Mouse (Mus musculus): Measurements from ENCODE around the gene Dusp3. TPM values are rescaled to one million over a fixed set of nuclear protein-coding genes. Genes with fewer than 3 reads are reported as not detected.

Dusp3 gene
- polyA plus RNA-seq, 1 experiment, result 19.7 TPM

DNA sequence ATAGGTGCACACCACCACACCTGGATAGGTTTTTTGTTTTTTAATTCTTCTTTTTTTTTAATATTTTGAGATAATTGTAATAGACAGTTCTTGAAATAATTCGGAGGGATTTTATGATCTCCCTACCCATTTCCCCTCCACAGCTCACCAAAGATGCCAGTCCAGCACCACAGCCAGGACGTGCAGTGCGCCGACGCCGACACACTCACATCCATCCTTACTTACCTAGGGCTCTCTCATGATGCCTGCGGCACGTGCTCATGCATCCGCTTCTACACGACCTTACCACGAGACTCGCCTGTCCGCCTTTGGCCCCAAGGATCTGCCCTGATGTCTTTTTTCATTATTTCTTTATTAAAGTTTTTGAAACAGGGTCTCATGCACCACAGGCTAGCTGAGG lies 17.0 kb downstream of the Dusp3 start:
- Histone ChIP-seq H3K27ac (ENCODE audit: control insufficient read depth, insufficient read depth, low read length) (no peak overlapping the region), H3K36me3 (ENCODE audit: control insufficient read depth, insufficient read depth, low read length) (no peaks in the 10 kb centered on the region), H3K27me3 (ENCODE audit: control insufficient read depth, insufficient read depth, low read length) (no peaks in the 10 kb centered on the region; the same call in 1 of the 2 replicates), H3K4me1 (replicated peaks; ENCODE audit: control insufficient read depth, insufficient read depth, low read length) (no peaks in the 10 kb centered on the region), H3K4me3 (ENCODE audit: control insufficient read depth, insufficient read depth, low read length) (no peak overlapping the region)
- 88% methylated on average over 13 of the region's 13 CpGs for WGBS
- DNase-seq, result no peak
- no peak for TF ChIP-seq POLR2A (IDR thresholded peaks at IDR 0.05; ENCODE audit: control insufficient read depth, extremely low read depth, insufficient read depth, low read length, poor library complexity)
- TF ChIP-seq CTCF (IDR thresholded peaks at IDR 0.05; ENCODE audit: borderline replicate concordance, control insufficient read depth, extremely low read depth, insufficient read depth, low read length, poor library complexity), result no peak

DNA sequence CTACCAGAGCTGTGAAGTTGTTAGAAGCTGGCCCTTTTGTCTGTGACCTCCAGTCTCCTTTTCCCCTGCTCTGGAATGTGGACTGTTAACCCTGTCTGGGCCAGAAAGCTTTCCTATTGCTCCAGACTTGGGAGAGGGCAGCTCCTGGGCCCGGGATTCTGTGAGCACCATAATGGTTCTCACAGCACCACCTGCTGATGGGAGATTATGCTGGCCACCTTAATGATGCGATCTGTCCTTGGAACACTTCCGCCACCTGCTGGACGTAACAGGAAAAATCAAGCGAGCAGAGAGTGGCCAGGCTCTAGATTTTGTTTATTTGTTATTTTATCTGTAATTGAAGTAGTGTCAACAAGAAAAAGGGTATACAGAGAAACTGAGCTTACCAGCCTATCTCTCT lies 18.0 kb downstream of the Dusp3 start:
- Histone ChIP-seq H3K36me3 (ENCODE audit: control insufficient read depth, insufficient read depth, low read length) (no peaks in the 10 kb centered on the region), H3K4me3 (ENCODE audit: control insufficient read depth, insufficient read depth, low read length) (no peak overlapping the region), H3K27ac (ENCODE audit: control insufficient read depth, insufficient read depth, low read length) (no peak overlapping the region), H3K4me1 (replicated peaks; ENCODE audit: control insufficient read depth, insufficient read depth, low read length) (no peaks in the 10 kb centered on the region), H3K27me3 (ENCODE audit: control insufficient read depth, insufficient read depth, low read length) (no peaks in the 10 kb centered on the region; the same call in 1 of the 2 replicates)
- WGBS, result 0% methylated on average over 5 of the region's 5 CpGs
- peak; percentile 59 for DNase-seq
- TF ChIP-seq CTCF (IDR thresholded peaks at IDR 0.05; ENCODE audit: borderline replicate concordance, control insufficient read depth, extremely low read depth, insufficient read depth, low read length, poor library complexity), result peak; percentile 38; the same call in 1 of the 2 replicates
- no peak for TF ChIP-seq POLR2A (IDR thresholded peaks at IDR 0.05; ENCODE audit: control insufficient read depth, extremely low read depth, insufficient read depth, low read length, poor library complexity)

DNA sequence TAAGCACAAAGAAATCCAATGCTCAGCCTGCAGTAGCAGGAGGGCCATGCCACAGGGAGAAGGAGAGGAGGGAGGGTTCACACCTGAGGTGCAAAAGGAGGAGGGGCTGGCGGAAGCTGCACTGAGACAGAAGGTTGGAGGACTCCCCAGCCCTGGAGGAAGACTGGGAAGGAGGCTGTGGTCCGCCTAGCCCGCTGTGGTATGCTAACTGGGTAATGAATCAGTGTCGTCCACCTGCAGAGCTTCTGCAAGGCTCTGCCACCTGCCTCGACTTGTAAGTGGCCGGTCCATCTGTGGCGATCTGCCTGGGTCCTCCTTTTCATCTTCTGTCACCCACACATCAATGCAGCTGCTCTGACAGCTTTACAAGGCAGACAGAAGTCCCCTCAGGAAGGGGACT lies 18.5 kb downstream of the Dusp3 start:
- Histone ChIP-seq H3K36me3 (ENCODE audit: control insufficient read depth, insufficient read depth, low read length) (no peaks in the 10 kb centered on the region), H3K4me1 (replicated peaks; ENCODE audit: control insufficient read depth, insufficient read depth, low read length) (no peaks in the 10 kb centered on the region), H3K4me3 (ENCODE audit: control insufficient read depth, insufficient read depth, low read length) (no peak overlapping the region), H3K27ac (ENCODE audit: control insufficient read depth, insufficient read depth, low read length) (no peak overlapping the region), H3K27me3 (ENCODE audit: control insufficient read depth, insufficient read depth, low read length) (no peaks in the 10 kb centered on the region; the same call in 1 of the 2 replicates)
- no peak for DNase-seq
- 26% methylated on average over 7 of the region's 7 CpGs for WGBS
- TF ChIP-seq POLR2A (IDR thresholded peaks at IDR 0.05; ENCODE audit: control insufficient read depth, extremely low read depth, insufficient read depth, low read length, poor library complexity) (no peak), CTCF (IDR thresholded peaks at IDR 0.05; ENCODE audit: borderline replicate concordance, control insufficient read depth, extremely low read depth, insufficient read depth, low read length, poor library complexity) (no peak)

DNA sequence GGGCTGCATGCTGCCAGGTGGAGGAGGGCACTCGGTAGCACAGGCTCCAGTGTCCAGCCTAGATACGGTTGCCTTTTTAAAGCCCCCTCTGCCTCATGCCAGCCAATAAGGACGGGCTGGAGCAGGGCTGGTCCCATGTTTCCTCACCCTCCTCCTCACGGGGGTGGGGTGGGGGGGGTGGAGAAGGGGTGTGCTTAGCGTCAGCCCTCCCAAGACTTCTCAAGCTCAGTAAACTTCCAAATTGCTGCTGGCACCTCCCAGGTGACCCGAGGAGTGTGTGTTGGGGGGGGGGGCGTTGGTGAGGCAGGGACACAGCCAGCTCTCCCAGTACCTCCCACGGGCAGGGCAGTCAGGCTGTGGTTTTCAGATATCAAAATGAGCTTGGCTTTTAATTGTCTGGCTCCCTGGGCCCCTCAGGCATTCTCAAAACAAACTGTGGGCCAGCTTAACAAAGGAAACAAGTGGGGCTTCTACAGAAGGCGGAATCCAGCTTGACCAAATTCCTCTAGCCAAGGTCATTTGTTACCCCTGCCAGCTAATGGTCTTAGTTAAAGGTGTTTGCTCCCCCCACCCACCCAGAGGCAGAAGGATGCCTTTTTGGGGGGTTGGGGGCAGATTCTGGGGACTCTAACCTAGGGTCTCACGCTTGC lies 19.7 kb downstream of the Dusp3 start, which contains the start of gene Sost:
Gene Sost, minus strand, starts transcription at position 51 of the 650 bp plus-strand sequence.
- Histone ChIP-seq H3K27ac (ENCODE audit: control insufficient read depth, insufficient read depth, low read length) (no peak within 1 kb of the TSS), H3K4me1 (replicated peaks; ENCODE audit: control insufficient read depth, insufficient read depth, low read length) (no peaks in the 10 kb centered on the region), H3K36me3 (ENCODE audit: control insufficient read depth, insufficient read depth, low read length) (no peaks in the 10 kb centered on the region), H3K27me3 (ENCODE audit: control insufficient read depth, insufficient read depth, low read length) (no peaks in the 10 kb centered on the region; the same call in 1 of the 2 replicates), H3K4me3 (ENCODE audit: control insufficient read depth, insufficient read depth, low read length) (no peak within 1 kb of the TSS)
- 50% methylated on average over 10 of the region's 10 CpGs for WGBS
- TF ChIP-seq POLR2A (IDR thresholded peaks at IDR 0.05; ENCODE audit: control insufficient read depth, extremely low read depth, insufficient read depth, low read length, poor library complexity) (no peak), CTCF (IDR thresholded peaks at IDR 0.05; ENCODE audit: borderline replicate concordance, control insufficient read depth, extremely low read depth, insufficient read depth, low read length, poor library complexity) (no peak)
- no peak for DNase-seq

GRCm38 (mm10) chr11:101965553-101965952 lies 21.3 kb downstream of the Dusp3 start:
- H3K27me3 ChIP-seq (ENCODE audit: control insufficient read depth, insufficient read depth, low read length), result no peaks in the 10 kb centered on the region; the same call in 1 of the 2 replicates
- no peak overlapping the region for H3K27ac ChIP-seq (ENCODE audit: control insufficient read depth, insufficient read depth, low read length)
- no peak overlapping the region for H3K4me3 ChIP-seq (ENCODE audit: control insufficient read depth, insufficient read depth, low read length)
- H3K36me3 ChIP-seq (ENCODE audit: control insufficient read depth, insufficient read depth, low read length), result no peaks in the 10 kb centered on the region
- H3K4me1 ChIP-seq (replicated peaks; ENCODE audit: control insufficient read depth, insufficient read depth, low read length), result no peaks in the 10 kb centered on the region
- TF ChIP-seq CTCF (IDR thresholded peaks at IDR 0.05; ENCODE audit: borderline replicate concordance, control insufficient read depth, extremely low read depth, insufficient read depth, low read length, poor library complexity) (no peak), POLR2A (IDR thresholded peaks at IDR 0.05; ENCODE audit: control insufficient read depth, extremely low read depth, insufficient read depth, low read length, poor library complexity) (no peak)
- 0% methylated on average over 2 of the region's 2 CpGs for WGBS
- no peak for DNase-seq

DNA sequence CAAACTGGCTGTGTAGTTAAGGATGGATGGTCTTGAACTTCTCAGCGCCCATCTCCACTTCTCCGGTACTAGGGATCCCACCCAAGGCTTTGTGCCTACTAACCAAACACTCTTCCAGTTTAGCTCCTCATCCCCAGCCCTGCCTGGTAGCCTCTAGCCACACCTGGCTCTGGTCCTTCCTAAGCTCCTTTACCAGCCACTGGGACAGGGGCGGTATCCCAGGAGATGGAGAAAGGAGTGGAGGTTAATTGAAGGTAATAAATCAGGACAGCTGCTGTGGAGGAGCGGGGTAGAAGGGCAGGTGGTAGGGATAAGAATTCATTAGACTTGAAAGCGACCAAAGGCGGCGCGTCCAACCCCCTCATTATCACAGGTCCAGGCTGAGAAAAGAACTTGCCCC lies 22.2 kb downstream of the Dusp3 start:
- H3K4me3 ChIP-seq (ENCODE audit: control insufficient read depth, insufficient read depth, low read length), result no peak overlapping the region
- no peak for DNase-seq
- TF ChIP-seq POLR2A (IDR thresholded peaks at IDR 0.05; ENCODE audit: control insufficient read depth, extremely low read depth, insufficient read depth, low read length, poor library complexity), result no peak
- no peak for TF ChIP-seq CTCF (IDR thresholded peaks at IDR 0.05; ENCODE audit: borderline replicate concordance, control insufficient read depth, extremely low read depth, insufficient read depth, low read length, poor library complexity)
- no peaks in the 10 kb centered on the region for H3K4me1 ChIP-seq (replicated peaks; ENCODE audit: control insufficient read depth, insufficient read depth, low read length)
- WGBS, result 37% methylated on average over 8 of the region's 8 CpGs
- H3K27me3 ChIP-seq (ENCODE audit: control insufficient read depth, insufficient read depth, low read length), result no peaks in the 10 kb centered on the region; the same call in 1 of the 2 replicates
- no peak overlapping the region for H3K27ac ChIP-seq (ENCODE audit: control insufficient read depth, insufficient read depth, low read length)
- H3K36me3 ChIP-seq (ENCODE audit: control insufficient read depth, insufficient read depth, low read length), result no peaks in the 10 kb centered on the region
